Mouse (Mus musculus) layer of hippocampus, adult 11-12 months (tissue): ENCODE data around the gene Fhad1.

ENCODE experiments used
- DNase-seq: peaks from one replicate; pipeline ENCODE4 v3.0.0; 2022; ENCODE audit warnings: low spot score

Fhad1 gene

DNA sequence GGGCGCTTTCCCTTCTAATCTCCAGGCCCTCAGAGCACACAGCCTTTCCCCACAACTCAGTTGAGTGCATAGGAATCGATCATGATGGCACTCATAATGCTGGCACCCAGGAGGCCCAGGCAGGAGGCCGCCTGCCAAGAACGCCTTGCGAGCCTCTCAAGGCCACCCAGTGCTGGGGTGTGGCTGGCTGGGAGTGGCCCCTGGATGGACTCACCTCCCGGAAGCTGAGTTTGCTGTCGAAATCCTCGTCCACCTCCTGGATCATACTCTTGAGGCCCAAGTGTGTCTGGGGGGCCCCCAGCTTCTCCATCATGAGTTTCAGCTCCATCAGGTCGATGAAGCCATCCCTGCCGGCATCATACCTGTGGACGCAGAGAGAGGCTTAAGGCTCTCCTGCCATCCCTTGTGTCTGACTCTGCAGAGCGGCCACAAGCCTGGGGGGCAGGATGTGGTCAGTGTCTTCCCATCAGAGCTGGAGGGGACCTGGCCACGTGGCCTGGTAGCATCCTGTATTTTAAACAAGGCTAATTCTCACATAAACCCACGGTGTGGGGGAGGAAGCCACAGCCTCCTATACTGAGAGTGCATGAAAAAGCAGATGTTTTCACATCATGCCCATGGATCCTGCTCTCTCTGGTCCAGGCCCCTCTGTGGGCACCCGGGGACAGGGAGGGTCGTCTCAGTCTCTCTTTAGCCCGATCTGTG lies 153.1 kb downstream of the Fhad1 start:
- no peak for DNase-seq

GRCm38 (mm10) chr4:141860246-141860841 lies 154.5 kb downstream of the Fhad1 start:
- no peak for DNase-seq

DNA sequence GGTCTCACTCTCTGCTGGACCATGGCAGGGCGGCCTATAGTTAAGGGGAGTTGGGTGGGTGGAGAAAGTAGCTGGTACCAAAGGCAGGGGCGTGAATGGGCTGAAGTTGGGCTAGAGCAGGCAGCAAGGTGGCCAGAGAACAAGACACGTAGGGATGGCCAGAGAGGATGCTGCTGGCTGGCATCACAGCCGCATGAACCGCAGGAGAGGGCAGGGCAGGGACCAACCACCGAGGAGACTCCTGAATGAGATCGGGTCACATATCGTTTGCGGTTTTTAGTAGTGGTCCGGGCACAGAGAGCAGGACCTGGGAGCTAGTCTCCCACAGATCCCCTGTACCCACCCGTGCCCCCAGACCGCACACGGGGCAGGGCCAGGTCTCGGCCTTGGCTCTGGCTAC lies 155.5 kb downstream of the Fhad1 start:
- DNase-seq, result no peak

GRCm38 (mm10) chr4:141858501-141858900 lies 156.4 kb downstream of the Fhad1 start:
- no peak for DNase-seq

DNA sequence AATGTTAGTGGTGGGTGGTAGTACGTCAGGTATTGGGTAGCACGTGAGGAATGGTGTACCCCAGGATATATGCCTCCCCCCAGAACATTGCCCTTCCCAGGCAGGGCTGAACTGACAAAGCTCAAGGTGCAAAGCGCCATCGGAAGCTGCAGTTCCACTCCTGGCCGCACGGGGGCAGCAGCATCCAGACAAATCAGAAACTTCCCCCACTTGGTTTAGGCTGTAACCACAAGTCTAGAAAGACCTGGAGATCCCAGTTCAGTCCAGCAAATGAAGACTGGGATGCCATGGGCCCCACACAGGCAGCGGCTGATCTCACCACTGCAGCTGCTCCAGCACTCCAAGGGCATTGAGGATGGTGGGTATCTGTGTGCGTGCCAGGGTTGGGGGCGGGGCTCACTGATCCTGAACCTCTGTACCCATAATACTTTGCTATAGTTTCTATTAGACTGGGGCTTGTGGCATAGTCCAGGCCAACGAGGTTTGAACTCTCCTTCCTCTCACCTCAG lies 157.4 kb downstream of the Fhad1 start:
- peak; percentile 89 for DNase-seq

DNA sequence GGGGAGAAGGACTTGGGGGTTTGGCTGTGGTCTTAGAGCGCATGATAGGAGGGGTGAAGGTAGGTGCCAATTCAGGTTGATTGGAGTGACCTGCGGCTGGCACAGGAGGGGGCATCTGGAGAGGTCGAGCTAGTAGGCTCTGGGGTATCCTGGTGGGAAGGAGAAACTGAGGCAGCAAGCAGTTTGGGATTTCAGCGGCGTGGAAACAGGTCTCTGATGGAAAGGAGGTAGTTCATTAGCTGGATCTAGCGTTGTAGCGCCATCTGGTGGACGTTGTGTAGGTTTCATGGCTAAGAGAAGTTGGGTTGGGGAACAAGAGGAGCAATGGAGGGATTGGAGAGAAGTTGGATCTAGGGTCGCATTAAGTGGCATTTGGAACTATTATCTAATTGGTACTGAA lies 161.4 kb downstream of the Fhad1 start:
- DNase-seq, result no peak

GRCm38 (mm10) chr4:141845999-141846398 lies 168.9 kb downstream of the Fhad1 start, which contains the start of gene Ctrc:
Ctrc (minus strand) TSS chr4:141846359.
- DNase-seq, result no peak
